Mouse (Mus musculus) liver (tissue): Measurements from ENCODE around the gene Crb3.

ENCODE experiments used
- DNase-seq: peaks from one replicate; pipeline ENCODE4 v3.0.0-alpha.2; 2020; ENCODE audit warnings: mixed read lengths

Gene Crb3

GRCm38 (mm10) chr17:57062548-57062947, 3.6 kb downstream of the Crb3 start:
- no peak for DNase-seq

- DNase-seq, result no peak
These were observed 4.1 kb downstream of the Crb3 start for GRCm38 (mm10) chr17:57063031-57063430.

- DNase-seq, result peak; percentile 32
These were observed 8.0 kb downstream of the Crb3 start for GRCm38 (mm10) chr17:57066908-57067307.

- DNase-seq, result no peak
These were observed 11.4 kb downstream of the Crb3 start for GRCm38 (mm10) chr17:57070272-57070671.

- DNase-seq, result peak; percentile 73
These were observed 11.8 kb downstream of the Crb3 start for GRCm38 (mm10) chr17:57070699-57071098.

GRCm38 (mm10) chr17:57076916-57077315, 18.0 kb downstream of the Crb3 start:
- no peak for DNase-seq

- DNase-seq, result peak; percentile 50
These were observed 19.4 kb downstream of the Crb3 start, which contains the start of gene Dennd1c for GRCm38 (mm10) chr17:57078336-57078735. Gene Dennd1c (minus strand): TSS chr17:57078514.

GRCm38 (mm10) chr17:57079919-57080318, 21.0 kb downstream of the Crb3 start:
- DNase-seq, result no peak

- DNase-seq, result no peak
These were observed 22.4 kb downstream of the Crb3 start for GRCm38 (mm10) chr17:57081234-57081842.

- DNase-seq, result no peak
These were observed 23.6 kb downstream of the Crb3 start for GRCm38 (mm10) chr17:57082481-57082880.

- no peak for DNase-seq
These were observed 27.3 kb downstream of the Crb3 start for GRCm38 (mm10) chr17:57085970-57086757.

GRCm38 (mm10) chr17:57087049-57087832, 28.3 kb downstream of the Crb3 start, which contains the start of gene Tubb4a:
Gene Tubb4a (minus strand): TSS chr17:57087782.
- peak; percentile 20 for DNase-seq

GRCm38 (mm10) chr17:57094222-57094621, 35.3 kb downstream of the Crb3 start:
- no peak for DNase-seq

GRCm38 (mm10) chr17:57095855-57096622, 37.1 kb downstream of the Crb3 start:
- DNase-seq, result peak; percentile 41

- DNase-seq, result peak; percentile 81
These were observed 37.7 kb downstream of the Crb3 start for GRCm38 (mm10) chr17:57096623-57096920.

- DNase-seq, result no peak
These were observed 39.4 kb downstream of the Crb3 start for GRCm38 (mm10) chr17:57098321-57098720.

GRCm38 (mm10) chr17:57099629-57100325, 40.9 kb downstream of the Crb3 start:
- peak; percentile 78 for DNase-seq

- DNase-seq, result no peak
These were observed 43.4 kb downstream of the Crb3 start for GRCm38 (mm10) chr17:57102276-57102675.

GRCm38 (mm10) chr17:57104496-57104895, 45.6 kb downstream of the Crb3 start:
- DNase-seq, result no peak

GRCm38 (mm10) chr17:57105181-57106034, 46.5 kb downstream of the Crb3 start, which contains the start of gene Tnfsf9:
Gene Tnfsf9 (plus strand): TSS chr17:57105325.
- DNase-seq, result peak; percentile 61

GRCm38 (mm10) chr17:57106035-57106368, 47.1 kb downstream of the Crb3 start:
- no peak for DNase-seq
